Mouse (Mus musculus) forebrain, postnatal 0 days (tissue): Measurements from ENCODE around the gene Golt1a. TPM values are rescaled to one million over a fixed set of nuclear protein-coding genes. Genes with fewer than 3 reads are reported as not detected.
A peak's percentile ranks its signal among the peaks of the same experiment; 100 is the strongest.

Source experiments
- ATAC-seq: fragments of 200-750 bp; cut with Nextera tagmentation; 2 replicates; pipeline ENCODE4 v1.8.0; 2017; ENCODE audit warnings: mild to moderate bottlenecking, moderate library complexity
- DNase-seq: peaks from one replicate; pipeline ENCODE4 v3.0.0-alpha.2; 2015
- H3K27ac ChIP-seq: fragments of 300-500 bp; sonication (generic); 2 replicates; pipeline ENCODE4 v1.5.1; 2014; ENCODE audit warnings: low read depth, mild to moderate bottlenecking, antibody characterized with exemption, low read length, moderate library complexity, mixed read lengths
- H3K27me3 ChIP-seq: fragments of 300-500 bp; sonication (generic); 2 replicates; pipeline ENCODE4 v1.6.1; 2014; ENCODE audit warnings: mild to moderate bottlenecking, low read length, mixed read lengths; ENCODE audit not compliant: insufficient read depth
- H3K36me3 ChIP-seq: fragments of 300-500 bp; sonication (generic); 2 replicates; pipeline ENCODE4 v1.6.1; 2014; ENCODE audit warnings: mild to moderate bottlenecking, moderate library complexity; ENCODE audit not compliant: insufficient read depth
- H3K4me1 ChIP-seq: fragments of 300-500 bp; sonication (generic); 2 replicates; pipeline ENCODE4 v1.6.1; 2014; ENCODE audit warnings: antibody characterized with exemption; ENCODE audit not compliant: insufficient read depth
- H3K4me2 ChIP-seq: fragments of 300-500 bp; sonication (generic); 2 replicates; pipeline ENCODE4 v1.6.1; 2014; ENCODE audit warnings: low read depth, mild to moderate bottlenecking, moderate library complexity
- H3K4me3 ChIP-seq: fragments of 300-500 bp; sonication (generic); 2 replicates; pipeline ENCODE4 v1.5.1; 2014; ENCODE audit warnings: low read depth, low read length, mixed read lengths
- H3K9ac ChIP-seq: fragments of 300-500 bp; sonication (generic); 2 replicates; pipeline ENCODE4 v1.6.1; 2014; ENCODE audit warnings: mild to moderate bottlenecking
- H3K9me3 ChIP-seq: fragments of 300-500 bp; sonication (generic); 2 replicates; pipeline ENCODE4 v1.6.1; 2016; ENCODE audit warnings: low read length
- CTCF ChIP-seq: sonication (generic); IDR thresholded peaks from 2 replicates; pipeline ENCODE4 v1.5.1; 2016; ENCODE audit warnings: antibody characterized with exemption, control low read depth, low read depth
- WGBS: fragments of 180-500 bp; shearing (Covaris S2); extraction: QIAGEN DNeasy Blood & Tissue Kit; methylation state at CpG from one replicate; pipeline ENCODE4 v1.1.7; 2014; 5-methylcytosine and 5-hydroxymethylcytosine counted together
- polyA plus RNA-seq: library from polyadenylated mRNA; unstranded; fragments of >200 nt; fragmentation: Nextera tagmentation; extraction: Ambion mirVana; gene quantifications from 2 replicates; pipeline ENCODE4 v1.2.1, GENCODE M21; 2015
- total RNA-seq: library from RNA; depleted of rRNA; stranded (reverse); fragments of >200 nt; gene quantifications from 2 replicates; pipeline ENCODE4 v1.2.3, GENCODE M21; 2014

Gene Golt1a
- total and polyA plus RNA-seq, 2 experiments from 2014 or later = 0.29 TPM; not detected in 1

GRCm38 (mm10) chr1:133347226-133347625 is 37.6 kb downstream of the Golt1a start:
- WGBS = 68% methylated on average over 3 of the region's 3 CpGs
- Histone ChIP-seq H3K4me3 (no peak overlapping the region), H3K9me3 (no peaks in the 10 kb centered on the region), H3K4me2 (no peak overlapping the region), H3K27me3 (no peaks in the 10 kb centered on the region), H3K27ac (no peak overlapping the region), H3K9ac (no peak overlapping the region), H3K36me3 (no peaks in the 10 kb centered on the region), H3K4me1 (no peaks in the 10 kb centered on the region; the same call in 1 of the 2 replicates)
- TF ChIP-seq CTCF = no peak
- DNase-seq (no peak), ATAC-seq (no peak)

- ATAC-seq (no peak), DNase-seq (no peak)
- no peaks in the 10 kb centered on the region for H3K36me3 ChIP-seq
- H3K27ac ChIP-seq = no peak overlapping the region
- WGBS = 81% methylated on average over 11 of the region's 11 CpGs
- no peaks in the 10 kb centered on the region; the same call in 1 of the 2 replicates for H3K4me1 ChIP-seq
- no peak overlapping the region for H3K4me3 ChIP-seq
- no peak for TF ChIP-seq CTCF
- H3K4me2 ChIP-seq = no peak overlapping the region
- H3K9ac ChIP-seq = no peak overlapping the region
- no peaks in the 10 kb centered on the region for H3K9me3 ChIP-seq
- H3K27me3 ChIP-seq = no peaks in the 10 kb centered on the region
These were observed 38.3 kb downstream of the Golt1a start for GRCm38 (mm10) chr1:133347693-133348520.

- WGBS = 95% methylated on average over 1 of the region's 1 CpGs
- no peaks in the 10 kb centered on the region; the same call in 1 of the 2 replicates for H3K4me1 ChIP-seq
- no peak within 1 kb of the TSS for H3K4me2 ChIP-seq
These were observed 40.6 kb downstream of the Golt1a start, which contains the start of gene Ren1 for GRCm38 (mm10) chr1:133350210-133350609. Gene Ren1 (plus strand): TSS chr1:133350510.

GRCm38 (mm10) chr1:133351762-133352161 is 42.2 kb downstream of the Golt1a start:
- H3K9me3 ChIP-seq = no peaks in the 10 kb centered on the region
- H3K9ac ChIP-seq = no peak overlapping the region
- no peaks in the 10 kb centered on the region for H3K36me3 ChIP-seq
- no peak overlapping the region for H3K4me2 ChIP-seq
- TF ChIP-seq CTCF = no peak
- 33% methylated on average over 9 of the region's 9 CpGs for WGBS
- H3K27me3 ChIP-seq = no peaks in the 10 kb centered on the region
- H3K27ac ChIP-seq = peak overlapping the region; percentile 57
- DNase-seq (peak; percentile 76), ATAC-seq (peak; percentile 90)
- H3K4me1 ChIP-seq = no peaks in the 10 kb centered on the region; the same call in 1 of the 2 replicates
- H3K4me3 ChIP-seq = no peak overlapping the region

More at GRCm38 (mm10) chr1:133350210-133350609, 40.6 kb downstream of the Golt1a start, which contains the start of gene Ren1:
- TF ChIP-seq CTCF = no peak
- no peak for DNase-seq
- no peak for ATAC-seq
- H3K9me3 ChIP-seq = no peaks in the 10 kb centered on the region
- no peak within 1 kb of the TSS for H3K9ac ChIP-seq
- H3K36me3 ChIP-seq = no peaks in the 10 kb centered on the region
- H3K27me3 ChIP-seq = no peaks in the 10 kb centered on the region
- peak within 1 kb of the TSS; percentile 57; the same call in 1 of the 2 replicates for H3K27ac ChIP-seq
- H3K4me3 ChIP-seq = no peak within 1 kb of the TSS

GRCm38 (mm10) chr1:133353371-133353809 is 43.8 kb downstream of the Golt1a start:
- no peak overlapping the region for H3K4me3 ChIP-seq
- H3K27me3 ChIP-seq = no peaks in the 10 kb centered on the region
- peak; percentile 100 for TF ChIP-seq CTCF
- ATAC-seq (peak; percentile 68), DNase-seq (peak; percentile 91)
- no peaks in the 10 kb centered on the region for H3K9me3 ChIP-seq
- WGBS = 18% methylated on average over 12 of the region's 12 CpGs
- H3K36me3 ChIP-seq = no peaks in the 10 kb centered on the region
- no peak overlapping the region for H3K27ac ChIP-seq
- no peaks in the 10 kb centered on the region; the same call in 1 of the 2 replicates for H3K4me1 ChIP-seq
- no peak overlapping the region for H3K9ac ChIP-seq
- H3K4me2 ChIP-seq = no peak overlapping the region

GRCm38 (mm10) chr1:133355469-133355868 is 45.9 kb downstream of the Golt1a start:
- Histone ChIP-seq H3K9ac (no peak overlapping the region), H3K4me2 (no peak overlapping the region), H3K27me3 (no peaks in the 10 kb centered on the region), H3K4me1 (no peaks in the 10 kb centered on the region; the same call in 1 of the 2 replicates), H3K36me3 (no peaks in the 10 kb centered on the region), H3K4me3 (no peak overlapping the region), H3K27ac (no peak overlapping the region), H3K9me3 (no peaks in the 10 kb centered on the region)
- no peak for ATAC-seq
- 54% methylated on average over 5 of the region's 5 CpGs for WGBS
- no peak for DNase-seq
- TF ChIP-seq CTCF = no peak

GRCm38 (mm10) chr1:133355912-133356311 is 46.3 kb downstream of the Golt1a start:
- H3K9me3 ChIP-seq = no peaks in the 10 kb centered on the region
- no peak for TF ChIP-seq CTCF

More at GRCm38 (mm10) chr1:133355912-133356311, 46.3 kb downstream of the Golt1a start:
- ATAC-seq (no peak), DNase-seq (no peak)
- WGBS = 57% methylated on average over 15 of the region's 15 CpGs
- H3K4me1 ChIP-seq = no peaks in the 10 kb centered on the region; the same call in 1 of the 2 replicates
- H3K27me3 ChIP-seq = no peaks in the 10 kb centered on the region
- H3K4me2 ChIP-seq = no peak overlapping the region
- H3K4me3 ChIP-seq = no peak overlapping the region
- H3K36me3 ChIP-seq = no peaks in the 10 kb centered on the region
- no peak overlapping the region for H3K27ac ChIP-seq
- no peak overlapping the region for H3K9ac ChIP-seq
